Mouse (Mus musculus) right cerebral cortex, postnatal 4 days (tissue): Measurements from ENCODE around the gene Proser3.
A peak's percentile ranks its signal among the peaks of the same experiment; 100 is the strongest.
"Not testable (repeated sequence)": the region's sequence is repeated elsewhere in the genome, so short reads cannot be mapped to it uniquely, and the experiment has no call there.

Source experiments
- DNase-seq: peaks from one replicate; pipeline ENCODE4 v3.0.0-alpha.2; 2022

Proser3 gene

GRCm38 (mm10) chr7:30534633-30535577 is 17.2 kb downstream of the Proser3 start, which contains the start of gene Arhgap33:
TSS of gene Arhgap33 (minus strand) at chr7:30535060.
- DNase-seq: peak; percentile 98

GRCm38 (mm10) chr7:30533941-30534632 is 18.0 kb downstream of the Proser3 start:
- peak; percentile 60 for DNase-seq

- peak; percentile 28 for DNase-seq
Measured at GRCm38 (mm10) chr7:30532931-30533330, 19.2 kb downstream of the Proser3 start.

- DNase-seq: no peak
Measured at GRCm38 (mm10) chr7:30531291-30531815, 20.7 kb downstream of the Proser3 start.

GRCm38 (mm10) chr7:30526981-30527380 is 25.1 kb downstream of the Proser3 start:
- DNase-seq: no peak

- no peak for DNase-seq
Measured at GRCm38 (mm10) chr7:30526399-30526798, 25.7 kb downstream of the Proser3 start.

- DNase-seq: no peak
Measured at GRCm38 (mm10) chr7:30525954-30526353, 26.1 kb downstream of the Proser3 start.

- DNase-seq: no peak
Measured at GRCm38 (mm10) chr7:30524487-30524886, 27.6 kb downstream of the Proser3 start.

GRCm38 (mm10) chr7:30522871-30523270 is 29.2 kb downstream of the Proser3 start:
- no peak for DNase-seq

- DNase-seq: no peak
Measured at GRCm38 (mm10) chr7:30520856-30521255, 31.2 kb downstream of the Proser3 start.

GRCm38 (mm10) chr7:30520396-30520795 is 31.7 kb downstream of the Proser3 start:
- peak; percentile 52 for DNase-seq

GRCm38 (mm10) chr7:30518325-30518724 is 33.8 kb downstream of the Proser3 start:
- no peak for DNase-seq

GRCm38 (mm10) chr7:30515003-30515760 is 36.9 kb downstream of the Proser3 start:
- no peak for DNase-seq

- DNase-seq: no peak
Measured at GRCm38 (mm10) chr7:30508061-30508460, 44.0 kb downstream of the Proser3 start.

GRCm38 (mm10) chr7:30501159-30501558 is 50.9 kb downstream of the Proser3 start:
- DNase-seq: not testable (repeated sequence)

GRCm38 (mm10) chr7:30495506-30496042 is 56.5 kb downstream of the Proser3 start:
- not testable (repeated sequence) for DNase-seq

- DNase-seq: no peak
Measured at GRCm38 (mm10) chr7:30493401-30493931, 58.6 kb downstream of the Proser3 start, which contains the start of gene Prodh2. TSS of gene Prodh2 (plus strand) at chr7:30493622.

- DNase-seq: peak; percentile 90
Measured at GRCm38 (mm10) chr7:30492765-30493164, 59.3 kb downstream of the Proser3 start.

GRCm38 (mm10) chr7:30490957-30491307 is 61.2 kb downstream of the Proser3 start:
- no peak for DNase-seq

GRCm38 (mm10) chr7:30490251-30490956 is 61.7 kb downstream of the Proser3 start:
- peak; percentile 41 for DNase-seq
